Mouse (Mus musculus): ENCODE data around the gene Gramd1b.
A peak's percentile ranks its signal among the peaks of the same experiment; 100 is the strongest.

Gramd1b gene

GRCm38 (mm10) chr9:40458559-40459303, 72.5 kb downstream of the Gramd1b start:
- no peak for DNase-seq (ENCODE audit: low spot score)

GRCm38 (mm10) chr9:40457448-40457847, 73.7 kb downstream of the Gramd1b start:
- DNase-seq (ENCODE audit: low spot score) = no peak

- peak; percentile 42 for DNase-seq (ENCODE audit: low spot score)
Measured at GRCm38 (mm10) chr9:40456191-40456590, 75.0 kb downstream of the Gramd1b start.

GRCm38 (mm10) chr9:40455336-40456185, 75.6 kb downstream of the Gramd1b start:
- DNase-seq (ENCODE audit: low spot score) = peak; percentile 36

GRCm38 (mm10) chr9:40455020-40455335, 76.2 kb downstream of the Gramd1b start:
- DNase-seq (ENCODE audit: low spot score) = no peak

GRCm38 (mm10) chr9:40453889-40454288, 77.3 kb downstream of the Gramd1b start:
- no peak for DNase-seq (ENCODE audit: low spot score)

GRCm38 (mm10) chr9:40452208-40452607, 79.0 kb downstream of the Gramd1b start:
- DNase-seq (ENCODE audit: low spot score) = no peak

- no peak for DNase-seq (ENCODE audit: low spot score)
Measured at GRCm38 (mm10) chr9:40450776-40451175, 80.4 kb downstream of the Gramd1b start.

- DNase-seq (ENCODE audit: low spot score) = no peak
Measured at GRCm38 (mm10) chr9:40450417-40450714, 80.8 kb downstream of the Gramd1b start.

GRCm38 (mm10) chr9:40449610-40450416, 81.4 kb downstream of the Gramd1b start:
- no peak for DNase-seq (ENCODE audit: low spot score)

GRCm38 (mm10) chr9:40448646-40449243, 82.4 kb downstream of the Gramd1b start:
- DNase-seq (ENCODE audit: low spot score) = no peak

- DNase-seq (ENCODE audit: low spot score) = no peak
Measured at GRCm38 (mm10) chr9:40447265-40447664, 83.9 kb downstream of the Gramd1b start.

- DNase-seq (ENCODE audit: low spot score) = no peak
Measured at GRCm38 (mm10) chr9:40444961-40445360, 86.2 kb downstream of the Gramd1b start.

GRCm38 (mm10) chr9:40442784-40443183, 88.4 kb downstream of the Gramd1b start:
- no peak for DNase-seq (ENCODE audit: low spot score)

GRCm38 (mm10) chr9:40439973-40440687, 91.1 kb downstream of the Gramd1b start:
- no peak for DNase-seq (ENCODE audit: low spot score)

GRCm38 (mm10) chr9:40438731-40439526, 92.3 kb downstream of the Gramd1b start:
- no peak for DNase-seq (ENCODE audit: low spot score)

- no peak for DNase-seq (ENCODE audit: low spot score)
Measured at GRCm38 (mm10) chr9:40437891-40438290, 93.3 kb downstream of the Gramd1b start.

GRCm38 (mm10) chr9:40433286-40433685, 97.9 kb downstream of the Gramd1b start:
- DNase-seq (ENCODE audit: low spot score) = no peak

- no peak for DNase-seq (ENCODE audit: low spot score)
Measured at GRCm38 (mm10) chr9:40430969-40431368, 100.2 kb downstream of the Gramd1b start.

GRCm38 (mm10) chr9:40427663-40428062, 103.5 kb downstream of the Gramd1b start:
- DNase-seq (ENCODE audit: low spot score) = no peak
